13 mouse cellular contexts compared by ENCODE assay signal in the genomic region with DNA sequence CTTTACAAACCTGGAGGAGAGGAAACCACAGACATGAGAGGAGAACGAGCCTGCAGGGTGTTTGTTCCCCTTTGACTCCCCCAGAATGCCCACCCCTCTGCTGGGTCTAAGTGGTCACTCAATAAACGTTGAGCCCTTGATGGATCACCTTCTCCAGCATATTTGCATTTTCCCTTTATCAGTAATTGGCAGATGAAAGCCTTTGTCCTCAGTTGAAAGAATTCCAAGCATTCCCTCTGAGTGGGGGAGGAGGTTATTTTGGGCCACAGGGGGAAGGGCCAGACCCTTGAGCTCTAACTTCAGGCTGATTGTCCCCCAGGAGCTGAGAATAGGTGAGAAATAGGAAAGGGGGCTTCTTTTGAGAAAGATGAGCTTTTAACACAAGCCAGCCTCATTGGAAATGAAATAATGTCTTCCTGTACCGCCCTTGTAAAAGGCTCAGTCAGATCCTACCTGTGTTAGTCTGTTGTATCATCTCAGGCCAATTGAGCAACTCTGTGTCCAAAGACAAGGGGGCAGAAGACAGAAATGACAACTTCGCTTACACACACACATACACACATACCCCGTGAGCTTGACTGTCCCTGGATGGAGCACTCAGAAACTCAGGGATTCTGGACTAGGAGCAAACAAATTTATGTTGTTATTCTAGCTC. TPM values are rescaled to one million over a fixed set of nuclear protein-coding genes. Genes with fewer than 3 reads are reported as not detected.
DNase-seq lines count a peak whose midpoint lies in the region; ATAC-seq and TF ChIP-seq lines count a peak whose summit lies in the region.
"Had no signal": no experiment of that assay in that cellular context is flagged by ENCODE, and none has a peak within 500 bp of the region (broad histone marks: within the 10 kb centered on the region; RNA-seq: fewer than 3 reads in every experiment).

No protein-coding gene starts in this region.

- H3K36me3 ChIP-seq in kidney, embryonic 16.5 days (ENCODE audit: insufficient read depth, low read length): no peaks in the 10 kb centered on the region
- H3K36me3 ChIP-seq in forebrain, postnatal 0 days (ENCODE audit: insufficient read depth): no peaks in the 10 kb centered on the region
- no peaks in the 10 kb centered on the region for H3K36me3 ChIP-seq in midbrain, embryonic 14.5 days (ENCODE audit: control insufficient read depth, insufficient read depth, low read length)

- peaks cover 61% of the 10 kb centered on the region for H3K4me1 ChIP-seq in kidney, embryonic 16.5 days (ENCODE audit: insufficient read depth, low read length)
- H3K4me1 ChIP-seq in bone marrow macrophage, adult 2 months (ENCODE audit: control insufficient read depth, insufficient read depth, low read length): peaks cover 11% of the 10 kb centered on the region
- peaks cover 14% of the 10 kb centered on the region; the same call in 1 of the 2 replicates for H3K4me1 ChIP-seq in forebrain, postnatal 0 days (ENCODE audit: insufficient read depth)
- peaks cover 32% of the 10 kb centered on the region for H3K4me1 ChIP-seq in midbrain, embryonic 14.5 days (ENCODE audit: control insufficient read depth, insufficient read depth, low read length)

- H3K4me2 ChIP-seq in kidney, embryonic 16.5 days (replicated peaks; ENCODE audit: low read depth, low read length): peak overlapping the region; percentile 96
- H3K4me2 ChIP-seq in forebrain, postnatal 0 days (ENCODE audit: low read depth): peak overlapping the region; percentile 99
- H3K4me2 ChIP-seq in midbrain, embryonic 14.5 days (ENCODE audit: low read length): peak overlapping the region; percentile 99

- H3K27me3 ChIP-seq in kidney, embryonic 16.5 days (ENCODE audit: insufficient read depth, low read length): no peaks in the 10 kb centered on the region
- no peaks in the 10 kb centered on the region for H3K27me3 ChIP-seq in forebrain, postnatal 0 days (ENCODE audit: insufficient read depth, low read length)
- no peaks in the 10 kb centered on the region for H3K27me3 ChIP-seq in midbrain, embryonic 14.5 days (ENCODE audit: control insufficient read depth, insufficient read depth, low read length)
- H3K27me3 ChIP-seq: Patski had no signal

- no peak for DNase-seq in kidney, postnatal 14 days
- no peak for DNase-seq in forebrain, postnatal 0 days
- no peak for DNase-seq in midbrain, embryonic 14.5 days
- DNase-seq in left cerebral cortex, postnatal 36 days (ENCODE audit: low spot score in 2 of 2): no peak
- DNase-seq in right cerebral cortex, postnatal 4 days: no peak
- DNase-seq in left cerebral cortex, adult 2 months (ENCODE audit: extremely low spot score in 1 of 2, low spot score in 2 of 2): no peak
- DNase-seq: cerebellum, adult 9-10 months; heart, postnatal 4 days; lung, adult 2 months; spleen, adult 18-20 months had no signal

- TF ChIP-seq CTCF in bone marrow macrophage, adult 2 months (IDR thresholded peaks at IDR 0.05; ENCODE audit: low read depth, low read length): no peak
- TF ChIP-seq CTCF in forebrain, postnatal 0 days (IDR thresholded peaks at IDR 0.05; ENCODE audit: low read depth): no peak
- TF ChIP-seq CTCF in left cerebral cortex, adult 2 months (IDR thresholded peaks at IDR 0.05): no peak

- no peak for TF ChIP-seq POLR2A in bone marrow macrophage, adult 2 months (IDR thresholded peaks at IDR 0.05; ENCODE audit: borderline replicate concordance, low read depth, low read length)

- intact Hi-C loops in left cerebral cortex, postnatal 36 days (cut with DNase I): no loop called here
- intact Hi-C loops in left cerebral cortex, adult 2 months (cut with DNase I): no loop called here

- H3K9ac ChIP-seq in kidney, embryonic 16.5 days (replicated peaks; ENCODE audit: low read length): peak overlapping the region; percentile 88
- H3K9ac ChIP-seq in forebrain, postnatal 0 days: no peak overlapping the region
- H3K9ac ChIP-seq in midbrain, embryonic 14.5 days (replicated peaks; ENCODE audit: low read length): 0 out of 2 replicates have a peak overlapping the region, but pooled peaks have one; percentile 32

- H3K9me3 ChIP-seq in kidney, embryonic 16.5 days (ENCODE audit: low read length): no peaks in the 10 kb centered on the region
- H3K9me3 ChIP-seq in forebrain, postnatal 0 days (ENCODE audit: low read length): no peaks in the 10 kb centered on the region
- H3K9me3 ChIP-seq in midbrain, embryonic 14.5 days (ENCODE audit: control insufficient read depth, low read length): no peaks in the 10 kb centered on the region

- H3K27ac ChIP-seq in kidney, embryonic 16.5 days (ENCODE audit: low read length): peak overlapping the region; percentile 4; the same call in 1 of the 2 replicates
- H3K27ac ChIP-seq in bone marrow macrophage, adult 2 months (ENCODE audit: insufficient read depth, low read depth, low read length): peak overlapping the region; percentile 93; the same call in 1 of the 2 replicates
- H3K27ac ChIP-seq in forebrain, postnatal 0 days (ENCODE audit: low read depth, low read length): no peak overlapping the region
- H3K27ac ChIP-seq in midbrain, embryonic 14.5 days (replicated peaks; ENCODE audit: low read depth, low read length): no peak overlapping the region
- no peak overlapping the region for H3K27ac ChIP-seq in left cerebral cortex, adult 2 months

- no peak overlapping the region; the same call in 1 of the 2 replicates for H3K4me3 ChIP-seq in kidney, embryonic 16.5 days (ENCODE audit: low read length)
- H3K4me3 ChIP-seq in bone marrow macrophage, adult 2 months (ENCODE audit: insufficient read depth, low read length): peak overlapping the region; percentile 65
- H3K4me3 ChIP-seq in forebrain, postnatal 0 days (ENCODE audit: low read depth, low read length): peak overlapping the region; percentile 77; the same call in 1 of the 2 replicates
- no peak overlapping the region for H3K4me3 ChIP-seq in midbrain, embryonic 14.5 days (replicated peaks; ENCODE audit: low read depth, low read length)
- H3K4me3 ChIP-seq in left cerebral cortex, adult 2 months: no peak overlapping the region

- 37% methylated on average over 5 of the region's 5 CpGs for WGBS in kidney, embryonic 16.5 days
- 36% methylated on average over 5 of the region's 5 CpGs for WGBS in forebrain, postnatal 0 days
- WGBS in midbrain, embryonic 14.5 days: 24% methylated on average over 5 of the region's 5 CpGs

- ATAC-seq in kidney, embryonic 16.5 days (ENCODE audit: low FRiP score, low TSS enrichment): no peak
- no peak for ATAC-seq in forebrain, postnatal 0 days
- ATAC-seq in midbrain, embryonic 14.5 days (ENCODE audit: low FRiP score, low TSS enrichment): no peak
- ATAC-seq: Patski had no signal

RNA-seq across cellular contexts. Expression of gene Kdm2b, which starts 1.9 kb away (rescaled TPM):
- polyA plus RNA-seq in kidney, embryonic 16.5 days (2015; fragmentation: Nextera tagmentation; extraction: Ambion mirVana): 92.2 and 95.6 TPM in 2 replicates
- polyA plus RNA-seq in bone marrow macrophage, adult 2 months (2012; ENCODE audit: insufficient read depth, insufficient read length, missing spikeins): 26.6 and 26.9 TPM in 2 replicates
- 127 and 158 TPM in 2 replicates for total RNA-seq in forebrain, postnatal 0 days (2014; rRNA removed)
- polyA plus RNA-seq in forebrain, postnatal 0 days (2015; fragmentation: Nextera tagmentation; extraction: Ambion mirVana): 84.6 and 91.7 TPM in 2 replicates
- polyA plus RNA-seq in midbrain, embryonic 14.5 days (2014; fragmentation: Nextera tagmentation; extraction: Ambion mirVana): 83.3 and 99.9 TPM in 2 replicates
- total RNA-seq in left cerebral cortex, postnatal 36 days (2021): 10 to 100 TPM; 23.7 to 27.3 TPM
- 10 to 100 TPM; 25.4 to 27.4 TPM for total RNA-seq in left cerebral cortex, adult 2 months (2021)

RNA-seq across cellular contexts. Expression of gene Orai1, which starts 23.4 kb away (rescaled TPM):
- 17.5 and 22.1 TPM in 2 replicates for polyA plus RNA-seq in kidney, embryonic 16.5 days (2015; fragmentation: Nextera tagmentation; extraction: Ambion mirVana)
- polyA plus RNA-seq in bone marrow macrophage, adult 2 months (2012; ENCODE audit: insufficient read depth, insufficient read length, missing spikeins): 59.9 and 68.5 TPM in 2 replicates
- 13.8 and 19.4 TPM in 2 replicates for total RNA-seq in forebrain, postnatal 0 days (2014; rRNA removed)
- polyA plus RNA-seq in forebrain, postnatal 0 days (2015; fragmentation: Nextera tagmentation; extraction: Ambion mirVana): 10.7 and 14.4 TPM in 2 replicates
- polyA plus RNA-seq in midbrain, embryonic 14.5 days (2014; fragmentation: Nextera tagmentation; extraction: Ambion mirVana): 12.9 and 14.0 TPM in 2 replicates
- total RNA-seq in left cerebral cortex, postnatal 36 days (2021): 1 to 10 TPM; 7.0 to 7.9 TPM
- total RNA-seq in left cerebral cortex, adult 2 months (2021): 1 to 10 TPM; 6.9 to 9.5 TPM

RNA-seq across cellular contexts. Expression of gene Morn3, which starts 55.3 kb away (rescaled TPM):
- polyA plus RNA-seq in kidney, embryonic 16.5 days (2015; fragmentation: Nextera tagmentation; extraction: Ambion mirVana): 0.56 TPM in 1 of 2 replicates, not detected in the other
- not detected in 2 replicates for polyA plus RNA-seq in bone marrow macrophage, adult 2 months (2012; ENCODE audit: insufficient read depth, insufficient read length, missing spikeins)
- 0.23 TPM in 1 of 2 replicates, not detected in the other for total RNA-seq in forebrain, postnatal 0 days (2014; rRNA removed)
- 1.1 and 1.5 TPM in 2 replicates for polyA plus RNA-seq in forebrain, postnatal 0 days (2015; fragmentation: Nextera tagmentation; extraction: Ambion mirVana)
- not detected in 2 replicates for polyA plus RNA-seq in midbrain, embryonic 14.5 days (2014; fragmentation: Nextera tagmentation; extraction: Ambion mirVana)
- not detected for total RNA-seq in left cerebral cortex, postnatal 36 days (2021)
- total RNA-seq in left cerebral cortex, adult 2 months (2021): not detected
- total RNA-seq: heart, postnatal 4 days had no signal

Comparison
In these comparisons a context has a peak if more than half of its experiments do, and no peak if none do; other contexts are left out.
1. H3K27ac ChIP-seq: peak in kidney, embryonic 16.5 days (single experiment) and bone marrow macrophage, adult 2 months (single experiment); none in forebrain, postnatal 0 days (single experiment), midbrain, embryonic 14.5 days (single experiment) and left cerebral cortex, adult 2 months (single experiment).
2. H3K4me3 ChIP-seq: peak in bone marrow macrophage, adult 2 months (single experiment) and forebrain, postnatal 0 days (single experiment); none in kidney, embryonic 16.5 days (single experiment), midbrain, embryonic 14.5 days (single experiment) and left cerebral cortex, adult 2 months (single experiment).
3. Peak in every context shown above with its lines, with median percentiles within 50 percentile points of each other: H3K4me2 ChIP-seq.